Mouse (Mus musculus) heart, embryonic 14.5 days (tissue): ENCODE data around the gene Nubp2. TPM values are rescaled to one million over a fixed set of nuclear protein-coding genes. Genes with fewer than 3 reads are reported as not detected.

Experiments used
- ATAC-seq: fragments of 200-750 bp; cut with Nextera tagmentation; 2 replicates; pipeline ENCODE4 v1.8.0; 2017; ENCODE audit warnings: low read depth, moderate TSS enrichment; ENCODE audit not compliant: insufficient number of reproducible peaks, insufficient read depth, low FRiP score
- H3K27ac ChIP-seq, 2 experiments: fragments of 200-500 bp in 1 of 2; fragments of 300-500 bp in 1 of 2; sonication (generic) in 1 of 2; replicated peaks in 1 of 2; 2 replicates each; pipeline ENCODE4 v1.5.1; 2012 to 2014; ENCODE audit warnings: low read depth in 2 of 2, low read length in 2 of 2, control low read depth in 1 of 2, mild to moderate bottlenecking in 1 of 2, mixed read lengths in 1 of 2; ENCODE audit not compliant: control insufficient read depth in 1 of 2, insufficient read depth in 1 of 2
- H3K27me3 ChIP-seq: fragments of 300-500 bp; sonication (generic); 2 replicates; pipeline ENCODE4 v1.6.1; 2014; ENCODE audit warnings: mild to moderate bottlenecking, low read length, control low read depth; ENCODE audit not compliant: control insufficient read depth, insufficient read depth
- H3K36me3 ChIP-seq: fragments of 300-500 bp; sonication (generic); 2 replicates; pipeline ENCODE4 v1.6.1; 2014; ENCODE audit warnings: mild to moderate bottlenecking, control low read depth, low read length, mixed read lengths; ENCODE audit not compliant: control insufficient read depth, insufficient read depth
- H3K4me1 ChIP-seq, 2 experiments: fragments of 200-500 bp in 1 of 2; fragments of 300-500 bp in 1 of 2; sonication (generic) in 1 of 2; 2 replicates each; pipeline ENCODE4 v1.6.1; 2012 to 2014; ENCODE audit warnings: low read length in 2 of 2, control low read depth in 1 of 2, mixed read lengths in 1 of 2; ENCODE audit not compliant: control insufficient read depth in 2 of 2, insufficient read depth in 2 of 2
- H3K4me2 ChIP-seq: fragments of 300-500 bp; sonication (generic); 2 replicates; pipeline ENCODE4 v1.6.1; 2014; ENCODE audit warnings: mild to moderate bottlenecking, low read length
- H3K4me3 ChIP-seq, 2 experiments: fragments of 200-500 bp in 1 of 2; fragments of 300-500 bp in 1 of 2; sonication (generic) in 1 of 2; 2 replicates each; pipeline ENCODE4 v1.5.1; 2012 to 2014; ENCODE audit warnings: low read length in 2 of 2, mild to moderate bottlenecking in 2 of 2, control low read depth in 1 of 2, low read depth in 1 of 2, moderate library complexity in 1 of 2; ENCODE audit not compliant: control insufficient read depth in 1 of 2, insufficient read depth in 1 of 2
- H3K9ac ChIP-seq: fragments of 300-500 bp; sonication (generic); 2 replicates; pipeline ENCODE4 v1.6.1; 2014; ENCODE audit warnings: mild to moderate bottlenecking, low read length
- H3K9me3 ChIP-seq: fragments of 300-500 bp; sonication (generic); 2 replicates; pipeline ENCODE4 v1.6.1; 2016; ENCODE audit warnings: low read length, control low read depth; ENCODE audit not compliant: control insufficient read depth
- WGBS: fragments of 180-500 bp; shearing (Covaris S2); extraction: QIAGEN DNeasy Blood & Tissue Kit; methylation state at CpG from one replicate; pipeline ENCODE4 v1.1.7; 2014; 5-methylcytosine and 5-hydroxymethylcytosine counted together
- polyA plus RNA-seq: library from polyadenylated mRNA; unstranded; fragments of >200 nt; fragmentation: Nextera tagmentation; extraction: Ambion mirVana; gene quantifications from 2 replicates; pipeline ENCODE4 v1.2.1, GENCODE M21; 2014

The Nubp2 gene
- polyA plus RNA-seq, 1 experiment from 2014 or later: 37.8 TPM

- Histone ChIP-seq H3K27me3 (peaks cover 3% of the 10 kb centered on the region; the same call in 1 of the 2 replicates), H3K27ac (no peak overlapping the region), H3K9me3 (no peaks in the 10 kb centered on the region), H3K36me3 (no peaks in the 10 kb centered on the region), H3K9ac (no peak overlapping the region), H3K4me2 (no peak overlapping the region), H3K4me3 (no peak overlapping the region), H3K4me1 (peaks cover 0 to 4% of the 10 kb centered on the region in 2 experiments; a peak in 2 of 4 replicates)
- no peak for ATAC-seq
- WGBS: 47% methylated on average over 5 of the region's 5 CpGs
Measured at GRCm38 (mm10) chr17:24840341-24840740, 45.8 kb downstream of the Nubp2 start.

- no peaks in the 10 kb centered on the region for H3K9me3 ChIP-seq
- H3K27ac ChIP-seq: no peak within 1 kb of the TSS
- H3K4me1 ChIP-seq: 0 out of 4 replicates have a peak, but pooled peaks cover 0 to 2% of the 10 kb centered on the region in 2 experiments
- peaks cover 4% of the 10 kb centered on the region; the same call in 1 of the 2 replicates for H3K27me3 ChIP-seq
- H3K4me2 ChIP-seq: no peak within 1 kb of the TSS
- no peak within 1 kb of the TSS for H3K9ac ChIP-seq
- no peaks in the 10 kb centered on the region for H3K36me3 ChIP-seq
- WGBS: 42% methylated on average over 8 of the region's 8 CpGs
- H3K4me3 ChIP-seq: no peak within 1 kb of the TSS
- ATAC-seq: no peak
Measured at GRCm38 (mm10) chr17:24839842-24840241, 46.3 kb downstream of the Nubp2 start, which contains the start of gene Hagh. Gene Hagh (plus strand): TSS chr17:24840143.

Other genes starting within 250 kb of the Nubp2 start
- gene Slc9a3r2, start 236.0 kb downstream of the Nubp2 start, polyA plus RNA-seq: 59.6 and 60.9 TPM in 2 replicates
- not detected in 2 replicates for gene Npw, start 227.9 kb downstream of the Nubp2 start, polyA plus RNA-seq
- 18.4 and 19.4 TPM in 2 replicates for gene Zfp598, start 216.7 kb downstream of the Nubp2 start, polyA plus RNA-seq
- gene Syngr3, start 196.4 kb downstream of the Nubp2 start, polyA plus RNA-seq: 0.42 and 0.69 TPM in 2 replicates
- 29.3 and 29.7 TPM in 2 replicates for gene Gfer, start 190.2 kb downstream of the Nubp2 start, polyA plus RNA-seq
- 0.68 and 1.1 TPM in 2 replicates for gene Noxo1, start 190.1 kb downstream of the Nubp2 start, polyA plus RNA-seq
- 39.2 and 40.2 TPM in 2 replicates for gene Tbl3, start 178.7 kb downstream of the Nubp2 start, polyA plus RNA-seq
- not detected in 2 replicates for gene Rnf151, start 168.3 kb downstream of the Nubp2 start, polyA plus RNA-seq
- 919 and 1,010 TPM in 2 replicates for gene Rps2, start 168.2 kb downstream of the Nubp2 start, polyA plus RNA-seq
- 556 and 564 TPM in 2 replicates for gene Ndufb10, start 161.9 kb downstream of the Nubp2 start, polyA plus RNA-seq
- gene Rpl3l, start 158.5 kb downstream of the Nubp2 start, polyA plus RNA-seq: 1.3 and 1.7 TPM in 2 replicates
- gene Msrb1, start 149.7 kb downstream of the Nubp2 start, polyA plus RNA-seq: 26.8 and 27.2 TPM in 2 replicates
- 0.18 and 0.43 TPM in 2 replicates for gene Hs3st6, start 133.4 kb downstream of the Nubp2 start, polyA plus RNA-seq
- not detected in 2 replicates for gene Meiob, start 82.1 kb downstream of the Nubp2 start, polyA plus RNA-seq
- 62.7 and 68.4 TPM in 2 replicates for gene Hagh, start 46.2 kb downstream of the Nubp2 start, polyA plus RNA-seq
- 46.5 and 47.2 TPM in 2 replicates for gene Fahd1, start 36.0 kb downstream of the Nubp2 start, polyA plus RNA-seq
- gene Igfals, start 20.4 kb downstream of the Nubp2 start, polyA plus RNA-seq: not detected in 2 replicates
- 26.8 and 28.2 TPM in 2 replicates for gene Spsb3, start 294 bp upstream of the Nubp2 start, polyA plus RNA-seq
- gene Eme2, start 8.7 kb upstream of the Nubp2 start, polyA plus RNA-seq: 14.7 and 16.0 TPM in 2 replicates
- gene Mrps34, start 8.8 kb upstream of the Nubp2 start, polyA plus RNA-seq: 82.1 and 82.8 TPM in 2 replicates
- 39.4 and 43.9 TPM in 2 replicates for gene Nme3, start 10.2 kb upstream of the Nubp2 start, polyA plus RNA-seq
- gene Mapk8ip3, start 50.6 kb upstream of the Nubp2 start, polyA plus RNA-seq: 27.8 and 31.0 TPM in 2 replicates
- 62.1 and 63.1 TPM in 2 replicates for gene Jpt2, start 74.3 kb upstream of the Nubp2 start, polyA plus RNA-seq
- gene Cramp1l, start 129.4 kb upstream of the Nubp2 start, polyA plus RNA-seq: 6.4 and 7.6 TPM in 2 replicates
- gene Ift140, start 129.7 kb upstream of the Nubp2 start, polyA plus RNA-seq: 9.9 and 10.6 TPM in 2 replicates
- gene Tmem204, start 197.2 kb upstream of the Nubp2 start, polyA plus RNA-seq: 19.5 and 23.4 TPM in 2 replicates
- 19.3 and 27.8 TPM in 2 replicates for gene Telo2, start 229.6 kb upstream of the Nubp2 start, polyA plus RNA-seq
- 0.14 and 0.44 TPM in 2 replicates for gene Ptx4, start 234.4 kb upstream of the Nubp2 start, polyA plus RNA-seq
- gene Clcn7, start 247.0 kb upstream of the Nubp2 start, polyA plus RNA-seq: 16.4 and 17.2 TPM in 2 replicates